Mouse (Mus musculus) neural tube, embryonic 12.5 days (tissue): Measurements from ENCODE around the gene Zdhhc7. TPM values are rescaled to one million over a fixed set of nuclear protein-coding genes. Genes with fewer than 3 reads are reported as not detected.
A peak's percentile ranks its signal among the peaks of the same experiment; 100 is the strongest.

Source experiments
- ATAC-seq: fragments of 200-750 bp; cut with Nextera tagmentation; 2 replicates; pipeline ENCODE4 v1.8.0; 2017; ENCODE audit warnings: low read depth, mild to moderate bottlenecking, moderate TSS enrichment, moderate library complexity; ENCODE audit not compliant: low FRiP score
- H3K27ac ChIP-seq: fragments of 300-500 bp; sonication (generic); 2 replicates; pipeline ENCODE4 v1.5.1; 2016
- H3K27me3 ChIP-seq: fragments of 300-500 bp; sonication (generic); replicated peaks from 2 replicates; pipeline ENCODE4 v1.6.1; 2016; ENCODE audit warnings: mild to moderate bottlenecking
- H3K36me3 ChIP-seq: fragments of 300-500 bp; sonication (generic); 2 replicates; pipeline ENCODE4 v1.6.1; 2016; ENCODE audit warnings: mild to moderate bottlenecking
- H3K4me1 ChIP-seq: fragments of 300-500 bp; sonication (generic); 2 replicates; pipeline ENCODE4 v1.6.1; 2016
- H3K4me2 ChIP-seq: fragments of 300-500 bp; sonication (generic); replicated peaks from 2 replicates; pipeline ENCODE4 v1.6.1; 2016; ENCODE audit warnings: mild to moderate bottlenecking
- H3K4me3 ChIP-seq: fragments of 300-500 bp; sonication (generic); 2 replicates; pipeline ENCODE4 v1.5.1; 2016
- H3K9ac ChIP-seq: fragments of 300-500 bp; sonication (generic); 2 replicates; pipeline ENCODE4 v1.6.1; 2016; ENCODE audit warnings: mild to moderate bottlenecking
- H3K9me3 ChIP-seq: fragments of 300-500 bp; sonication (generic); 2 replicates; pipeline ENCODE4 v1.6.1; 2016; ENCODE audit warnings: mild to moderate bottlenecking
- WGBS: fragments of 180-500 bp; shearing (Covaris S2); methylation state at CpG from one replicate; pipeline ENCODE4 v1.1.7; 2016; 5-methylcytosine and 5-hydroxymethylcytosine counted together
- polyA plus RNA-seq: library from polyadenylated mRNA; unstranded; fragments of >200 nt; fragmentation: Nextera tagmentation; extraction: Ambion mirVana; gene quantifications from 2 replicates; pipeline ENCODE4 v1.2.1, GENCODE M21; 2016

Gene Zdhhc7
- polyA plus RNA-seq, 1 experiment from 2014 or later: 33.7 TPM

GRCm38 (mm10) chr8:120126357-120127161 is 25.3 kb upstream of the Zdhhc7 start:
- Histone ChIP-seq H3K9me3 (no peaks in the 10 kb centered on the region), H3K9ac (no peak overlapping the region), H3K36me3 (no peaks in the 10 kb centered on the region), H3K4me3 (no peak overlapping the region), H3K4me2 (no peak overlapping the region), H3K27me3 (peaks cover under 1% of the 10 kb centered on the region; the same call in 1 of the 2 replicates), H3K27ac (no peak overlapping the region), H3K4me1 (peaks cover 21% of the 10 kb centered on the region)
- ATAC-seq: no peak
- WGBS: 37% methylated on average over 14 of the region's 14 CpGs

GRCm38 (mm10) chr8:120124836-120125389 is 23.6 kb upstream of the Zdhhc7 start:
- no peaks in the 10 kb centered on the region for H3K9me3 ChIP-seq
- H3K4me1 ChIP-seq: peaks cover 21% of the 10 kb centered on the region
- no peak overlapping the region for H3K9ac ChIP-seq
- WGBS: 55% methylated on average over 7 of the region's 7 CpGs
- no peaks in the 10 kb centered on the region for H3K36me3 ChIP-seq
- no peak overlapping the region for H3K4me2 ChIP-seq
- H3K27ac ChIP-seq: no peak overlapping the region
- peaks cover 4% of the 10 kb centered on the region; the same call in 1 of the 2 replicates for H3K27me3 ChIP-seq
- no peak overlapping the region for H3K4me3 ChIP-seq
- ATAC-seq: no peak

GRCm38 (mm10) chr8:120124261-120124660 is 23.0 kb upstream of the Zdhhc7 start:
- Histone ChIP-seq H3K9ac (no peak overlapping the region), H3K4me2 (no peak overlapping the region), H3K36me3 (no peaks in the 10 kb centered on the region), H3K9me3 (no peaks in the 10 kb centered on the region), H3K4me3 (no peak overlapping the region), H3K27me3 (peaks cover 4% of the 10 kb centered on the region; the same call in 1 of the 2 replicates), H3K27ac (no peak overlapping the region), H3K4me1 (peaks cover 21% of the 10 kb centered on the region)
- 69% methylated on average over 6 of the region's 6 CpGs for WGBS
- ATAC-seq: no peak

- Histone ChIP-seq H3K9me3 (no peaks in the 10 kb centered on the region), H3K27ac (no peak overlapping the region)
- WGBS: 70% methylated on average over 5 of the region's 5 CpGs
Observed at GRCm38 (mm10) chr8:120120951-120121350, 19.7 kb upstream of the Zdhhc7 start.

GRCm38 (mm10) chr8:120119931-120120330 is 18.6 kb upstream of the Zdhhc7 start:
- no peak for ATAC-seq
- no peak overlapping the region for H3K27ac ChIP-seq
- H3K4me1 ChIP-seq: peaks cover 6% of the 10 kb centered on the region; the same call in 1 of the 2 replicates
- WGBS: 77% methylated on average over 6 of the region's 6 CpGs
- H3K4me3 ChIP-seq: no peak overlapping the region
- H3K4me2 ChIP-seq: no peak overlapping the region
- peaks cover 26% of the 10 kb centered on the region for H3K27me3 ChIP-seq
- H3K36me3 ChIP-seq: no peaks in the 10 kb centered on the region
- H3K9me3 ChIP-seq: no peaks in the 10 kb centered on the region
- no peak overlapping the region for H3K9ac ChIP-seq

More at GRCm38 (mm10) chr8:120120951-120121350, 19.7 kb upstream of the Zdhhc7 start:
- ATAC-seq: no peak
- Histone ChIP-seq H3K36me3 (no peaks in the 10 kb centered on the region), H3K4me1 (peaks cover 11% of the 10 kb centered on the region), H3K4me3 (no peak overlapping the region), H3K4me2 (no peak overlapping the region), H3K27me3 (peaks cover 16% of the 10 kb centered on the region), H3K9ac (no peak overlapping the region)

GRCm38 (mm10) chr8:120119429-120119828 is 18.1 kb upstream of the Zdhhc7 start:
- Histone ChIP-seq H3K4me2 (no peak overlapping the region), H3K4me1 (peaks cover 6% of the 10 kb centered on the region), H3K9ac (no peak overlapping the region), H3K36me3 (no peaks in the 10 kb centered on the region), H3K27me3 (peaks cover 30% of the 10 kb centered on the region), H3K27ac (no peak overlapping the region), H3K4me3 (no peak overlapping the region), H3K9me3 (no peaks in the 10 kb centered on the region)
- WGBS: 71% methylated on average over 3 of the region's 3 CpGs
- ATAC-seq: no peak

- Histone ChIP-seq H3K27me3 (peaks cover 33% of the 10 kb centered on the region), H3K4me2 (no peak overlapping the region), H3K9me3 (no peaks in the 10 kb centered on the region), H3K4me3 (no peak overlapping the region), H3K27ac (no peak overlapping the region), H3K4me1 (peaks cover 6% of the 10 kb centered on the region), H3K9ac (no peak overlapping the region), H3K36me3 (no peaks in the 10 kb centered on the region)
- 83% methylated on average over 5 of the region's 5 CpGs for WGBS
- ATAC-seq: no peak
Observed at GRCm38 (mm10) chr8:120118847-120119246, 17.6 kb upstream of the Zdhhc7 start.

GRCm38 (mm10) chr8:120118162-120118561 is 16.9 kb upstream of the Zdhhc7 start:
- Histone ChIP-seq H3K27me3 (peaks cover 33% of the 10 kb centered on the region), H3K9me3 (no peaks in the 10 kb centered on the region)

GRCm38 (mm10) chr8:120116600-120116999 is 15.3 kb upstream of the Zdhhc7 start:
- no peak for ATAC-seq
- Histone ChIP-seq H3K4me2 (no peak overlapping the region), H3K9me3 (no peaks in the 10 kb centered on the region), H3K27ac (no peak overlapping the region), H3K4me3 (no peak overlapping the region), H3K9ac (no peak overlapping the region), H3K36me3 (no peaks in the 10 kb centered on the region), H3K4me1 (peaks cover 14% of the 10 kb centered on the region), H3K27me3 (peaks cover 33% of the 10 kb centered on the region)
- 77% methylated on average over 7 of the region's 7 CpGs for WGBS

More at GRCm38 (mm10) chr8:120118162-120118561, 16.9 kb upstream of the Zdhhc7 start:
- ATAC-seq: no peak
- no peak overlapping the region for H3K9ac ChIP-seq
- H3K4me3 ChIP-seq: no peak overlapping the region
- no peaks in the 10 kb centered on the region for H3K36me3 ChIP-seq
- H3K27ac ChIP-seq: no peak overlapping the region
- peaks cover 9% of the 10 kb centered on the region for H3K4me1 ChIP-seq
- no peak overlapping the region for H3K4me2 ChIP-seq
- WGBS: 87% methylated on average over 9 of the region's 9 CpGs

- peak overlapping the region; percentile 78 for H3K9ac ChIP-seq
- peaks cover 30% of the 10 kb centered on the region for H3K27me3 ChIP-seq
- peak overlapping the region; percentile 88 for H3K4me2 ChIP-seq
- peak overlapping the region; percentile 18; the same call in 1 of the 2 replicates for H3K27ac ChIP-seq
- H3K4me3 ChIP-seq: peak overlapping the region; percentile 78
- H3K4me1 ChIP-seq: peaks cover 14% of the 10 kb centered on the region
- WGBS: under 1% methylated on average over 46 of the region's 46 CpGs
- no peaks in the 10 kb centered on the region for H3K36me3 ChIP-seq
- ATAC-seq: peak; percentile 68
- no peaks in the 10 kb centered on the region for H3K9me3 ChIP-seq
Observed at GRCm38 (mm10) chr8:120114315-120114841, 13.1 kb upstream of the Zdhhc7 start.

GRCm38 (mm10) chr8:120113758-120114255 is 12.5 kb upstream of the Zdhhc7 start, which contains the start of gene 6430548M08Rik:
TSS of gene 6430548M08Rik (plus strand) at chr8:120114152.
- Histone ChIP-seq H3K27ac (peak within 1 kb of the TSS; percentile 18; the same call in 1 of the 2 replicates), H3K9me3 (no peaks in the 10 kb centered on the region), H3K4me1 (peaks cover 14% of the 10 kb centered on the region), H3K4me3 (peak within 1 kb of the TSS; percentile 78), H3K27me3 (peaks cover 30% of the 10 kb centered on the region), H3K36me3 (no peaks in the 10 kb centered on the region), H3K9ac (peak within 1 kb of the TSS; percentile 78), H3K4me2 (peak within 1 kb of the TSS; percentile 88)
- WGBS: under 1% methylated on average over 56 of the region's 61 CpGs
- ATAC-seq: peak; percentile 96

- peak overlapping the region; percentile 43 for H3K9ac ChIP-seq
- H3K36me3 ChIP-seq: no peaks in the 10 kb centered on the region
- peak overlapping the region; percentile 88 for H3K4me2 ChIP-seq
- peaks cover 14% of the 10 kb centered on the region for H3K4me1 ChIP-seq
- no peak for ATAC-seq
- no peak overlapping the region for H3K27ac ChIP-seq
- WGBS: 4% methylated on average over 10 of the region's 10 CpGs
- no peaks in the 10 kb centered on the region for H3K9me3 ChIP-seq
- peak overlapping the region; percentile 78 for H3K4me3 ChIP-seq
- H3K27me3 ChIP-seq: peaks cover 28% of the 10 kb centered on the region
Observed at GRCm38 (mm10) chr8:120113306-120113705, 12.0 kb upstream of the Zdhhc7 start.
